Mouse (Mus musculus) adrenal gland, adult (tissue): Measurements from ENCODE around the gene Otog.

ENCODE experiments used
- DNase-seq, 2 experiments: peaks; one replicate each; pipeline ENCODE4 v3.0.0; 2022 to 2023; ENCODE audit warnings: low spot score in 1 of 2; ENCODE audit not compliant: inconsistent age in 2 of 2

Otog gene

DNA sequence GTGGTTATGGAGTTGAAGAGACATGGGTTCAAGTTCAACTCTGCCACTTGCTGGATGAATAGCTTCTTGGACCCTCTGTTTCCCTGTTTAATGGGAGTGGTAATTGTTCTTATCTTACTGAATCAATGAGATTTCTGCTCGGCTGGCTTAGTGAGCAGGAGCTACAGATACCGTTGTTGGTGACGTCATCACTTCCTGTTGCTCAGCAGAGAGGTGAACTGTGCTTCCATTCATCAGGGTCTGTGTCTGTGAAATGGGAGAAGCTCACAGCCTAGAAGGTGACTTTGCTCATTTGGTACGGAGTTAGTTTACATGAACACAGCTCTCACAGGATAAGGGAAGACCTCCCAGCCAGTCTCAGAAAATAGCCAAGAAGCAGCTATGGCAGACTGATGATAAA lies 113.1 kb downstream of the Otog start:
- DNase-seq = no peak
